In genomic region chr4:141426796-141427745, GRCm38 (mm10) we compare ENCODE assay signal across 13 mouse cellular contexts. TPM values are rescaled to one million over a fixed set of nuclear protein-coding genes. Genes with fewer than 3 reads are reported as not detected.
DNase-seq lines count a peak whose midpoint lies in the region; ATAC-seq lines count a peak whose summit lies in the region.
"Had no signal": no experiment of that assay in that cellular context is flagged by ENCODE, and none has a peak within 500 bp of the region (broad histone marks: within the 10 kb centered on the region; RNA-seq: fewer than 3 reads in every experiment).

No protein-coding gene starts in this region.

- peak overlapping the region; percentile 99 for H3K27ac ChIP-seq in heart, embryonic 12.5 days (ENCODE audit: poor library complexity, severe bottlenecking)
- H3K27ac ChIP-seq in midbrain, embryonic 16.5 days (ENCODE audit: low read length), result no peak overlapping the region
- no peak overlapping the region for H3K27ac ChIP-seq in midbrain, embryonic 11.5 days (ENCODE audit: low read depth, low read length)
- peak overlapping the region; percentile 36; the same call in 1 of the 2 replicates for H3K27ac ChIP-seq in stomach, embryonic 16.5 days (ENCODE audit: low read length)
- no peak overlapping the region for H3K27ac ChIP-seq in midbrain, embryonic 15.5 days
- H3K27ac ChIP-seq: neural tube, embryonic 12.5 days had no signal

- H3K4me1 ChIP-seq in heart, embryonic 12.5 days (replicated peaks), result peaks cover 32% of the 10 kb centered on the region
- peaks cover 11% of the 10 kb centered on the region for H3K4me1 ChIP-seq in midbrain, embryonic 16.5 days (ENCODE audit: control insufficient read depth, insufficient read depth, low read length)
- 0 out of 2 replicates have a peak, but pooled peaks cover 5% of the 10 kb centered on the region for H3K4me1 ChIP-seq in midbrain, embryonic 11.5 days (ENCODE audit: control insufficient read depth, insufficient read depth, low read length)
- H3K4me1 ChIP-seq in stomach, embryonic 16.5 days (ENCODE audit: control insufficient read depth, insufficient read depth, low read length), result peaks cover 18% of the 10 kb centered on the region
- H3K4me1 ChIP-seq in midbrain, embryonic 15.5 days, result peaks cover 16% of the 10 kb centered on the region

- H3K27me3 ChIP-seq in heart, embryonic 12.5 days (replicated peaks), result no peaks in the 10 kb centered on the region
- H3K27me3 ChIP-seq in midbrain, embryonic 16.5 days (ENCODE audit: control insufficient read depth, insufficient read depth, low read depth, low read length), result peaks cover 3% of the 10 kb centered on the region; the same call in 1 of the 2 replicates
- H3K27me3 ChIP-seq in midbrain, embryonic 11.5 days (ENCODE audit: control insufficient read depth, insufficient read depth, low read length), result peaks cover 6% of the 10 kb centered on the region
- no peaks in the 10 kb centered on the region for H3K27me3 ChIP-seq in stomach, embryonic 16.5 days (ENCODE audit: control insufficient read depth, insufficient read depth, low read length)
- H3K27me3 ChIP-seq in midbrain, embryonic 15.5 days (replicated peaks), result no peaks in the 10 kb centered on the region

- H3K9me3 ChIP-seq in heart, embryonic 12.5 days (replicated peaks), result no peaks in the 10 kb centered on the region
- no peaks in the 10 kb centered on the region for H3K9me3 ChIP-seq in midbrain, embryonic 16.5 days (replicated peaks; ENCODE audit: control insufficient read depth, low read length, poor library complexity, severe bottlenecking)
- no peaks in the 10 kb centered on the region for H3K9me3 ChIP-seq in midbrain, embryonic 11.5 days (ENCODE audit: control insufficient read depth, low read length)
- no peaks in the 10 kb centered on the region for H3K9me3 ChIP-seq in stomach, embryonic 16.5 days (replicated peaks; ENCODE audit: control insufficient read depth, low read length)
- no peaks in the 10 kb centered on the region for H3K9me3 ChIP-seq in midbrain, embryonic 15.5 days
- H3K9me3 ChIP-seq: neural tube, embryonic 12.5 days had no signal

- 58% methylated on average over 10 of the region's 10 CpGs for WGBS in heart, embryonic 12.5 days
- WGBS in midbrain, embryonic 16.5 days, result 87% methylated on average over 10 of the region's 10 CpGs
- WGBS in midbrain, embryonic 11.5 days, result 79% methylated on average over 10 of the region's 10 CpGs
- 48% methylated on average over 10 of the region's 10 CpGs for WGBS in stomach, embryonic 16.5 days
- 82% methylated on average over 10 of the region's 10 CpGs for WGBS in midbrain, embryonic 15.5 days

- peaks cover 2% of the 10 kb centered on the region; the same call in 1 of the 2 replicates for H3K36me3 ChIP-seq in heart, embryonic 12.5 days
- no peaks in the 10 kb centered on the region for H3K36me3 ChIP-seq in midbrain, embryonic 16.5 days (ENCODE audit: control insufficient read depth, insufficient read depth, low read length)
- H3K36me3 ChIP-seq in midbrain, embryonic 11.5 days (ENCODE audit: control insufficient read depth, insufficient read depth, low read length), result no peaks in the 10 kb centered on the region
- no peaks in the 10 kb centered on the region for H3K36me3 ChIP-seq in stomach, embryonic 16.5 days (ENCODE audit: control insufficient read depth, insufficient read depth, low read length)
- H3K36me3 ChIP-seq in midbrain, embryonic 15.5 days (replicated peaks), result no peaks in the 10 kb centered on the region
- H3K36me3 ChIP-seq: neural tube, embryonic 12.5 days had no signal

- peak overlapping the region; percentile 57 for H3K4me3 ChIP-seq in heart, embryonic 12.5 days
- H3K4me3 ChIP-seq in midbrain, embryonic 16.5 days (ENCODE audit: low read depth, low read length), result no peak overlapping the region
- H3K4me3 ChIP-seq in midbrain, embryonic 11.5 days (ENCODE audit: low read depth, low read length), result no peak overlapping the region
- no peak overlapping the region for H3K4me3 ChIP-seq in stomach, embryonic 16.5 days (replicated peaks; ENCODE audit: low read length)
- no peak overlapping the region for H3K4me3 ChIP-seq in midbrain, embryonic 15.5 days

- intact Hi-C loops in heart, postnatal 14 days (cut with DNase I), result no loop called here

- ATAC-seq in heart, embryonic 12.5 days (ENCODE audit: insufficient number of reproducible peaks, low FRiP score), result no peak
- ATAC-seq in midbrain, embryonic 16.5 days, result no peak
- no peak for ATAC-seq in midbrain, embryonic 11.5 days (ENCODE audit: low FRiP score)
- ATAC-seq in stomach, embryonic 16.5 days (ENCODE audit: insufficient read depth, low FRiP score), result no peak
- ATAC-seq in midbrain, embryonic 15.5 days (replicated peaks), result no peak

- peak overlapping the region; percentile 89 for H3K4me2 ChIP-seq in heart, embryonic 12.5 days
- peak overlapping the region; percentile 81; the same call in 1 of the 2 replicates for H3K4me2 ChIP-seq in midbrain, embryonic 16.5 days (ENCODE audit: low read length)
- H3K4me2 ChIP-seq in midbrain, embryonic 11.5 days, result no peak overlapping the region
- H3K4me2 ChIP-seq in stomach, embryonic 16.5 days (ENCODE audit: low read depth, low read length), result no peak overlapping the region
- H3K4me2 ChIP-seq in midbrain, embryonic 15.5 days, result no peak overlapping the region

- peak overlapping the region; percentile 87 for H3K9ac ChIP-seq in heart, embryonic 12.5 days
- no peak overlapping the region for H3K9ac ChIP-seq in midbrain, embryonic 16.5 days (ENCODE audit: low read depth, low read length)
- H3K9ac ChIP-seq in midbrain, embryonic 11.5 days (ENCODE audit: low read length), result no peak overlapping the region
- H3K9ac ChIP-seq in stomach, embryonic 16.5 days (ENCODE audit: low read length), result no peak overlapping the region
- no peak overlapping the region for H3K9ac ChIP-seq in midbrain, embryonic 15.5 days

- no peak for DNase-seq in heart, postnatal 14 days
- no peak for DNase-seq in midbrain, embryonic 11.5 days (ENCODE audit: low spot score, missing footprints)
- DNase-seq in fibroblast of lung, adult 2 months (ENCODE audit: low read depth), result peak; percentile 62
- no peak for DNase-seq in layer of hippocampus, postnatal 25 days (ENCODE audit: extremely low spot score in 1 of 2, low spot score in 1 of 2)
- DNase-seq: cerebellum, adult 11-12 months; thymus, adult 2 months had no signal

RNA-seq across cellular contexts. Expression of gene Hspb7, which starts 6.5 kb away (rescaled TPM):
- 186 and 208 TPM in 2 replicates for polyA plus RNA-seq in heart, embryonic 12.5 days (2016; fragmentation: Nextera tagmentation; extraction: Ambion mirVana)
- total RNA-seq in heart, postnatal 14 days (2021), result 100 to 1,000 TPM; 760 to 902 TPM
- not detected in 2 replicates for polyA plus RNA-seq in midbrain, embryonic 16.5 days (2015; fragmentation: Nextera tagmentation; extraction: Ambion mirVana)
- not detected in 2 replicates for polyA plus RNA-seq in midbrain, embryonic 11.5 days (2014; fragmentation: Nextera tagmentation; extraction: Ambion mirVana)
- 5.6 and 5.8 TPM in 2 replicates for polyA plus RNA-seq in stomach, embryonic 16.5 days (2015; fragmentation: Nextera tagmentation; extraction: Ambion mirVana)
- polyA plus RNA-seq in midbrain, embryonic 15.5 days (2015; fragmentation: Nextera tagmentation; extraction: Ambion mirVana), result 0.14 TPM in 1 of 2 replicates, not detected in the other
- not detected for total RNA-seq in layer of hippocampus, postnatal 25 days (2021)
- polyA plus RNA-seq: neural tube, embryonic 12.5 days had no signal

RNA-seq across cellular contexts. Expression of gene Srarp, which starts 8.8 kb away (rescaled TPM):
- polyA plus RNA-seq in heart, embryonic 12.5 days (2016; fragmentation: Nextera tagmentation; extraction: Ambion mirVana), result not detected in 2 replicates
- under 1 TPM; 0.34 to 0.43 TPM for total RNA-seq in heart, postnatal 14 days (2021)
- 0.62 TPM in 1 of 2 replicates, not detected in the other for polyA plus RNA-seq in midbrain, embryonic 16.5 days (2015; fragmentation: Nextera tagmentation; extraction: Ambion mirVana)
- not detected in 2 replicates for polyA plus RNA-seq in midbrain, embryonic 11.5 days (2014; fragmentation: Nextera tagmentation; extraction: Ambion mirVana)
- not detected in 2 replicates for polyA plus RNA-seq in stomach, embryonic 16.5 days (2015; fragmentation: Nextera tagmentation; extraction: Ambion mirVana)
- 0.32 and 0.50 TPM in 2 replicates for polyA plus RNA-seq in midbrain, embryonic 15.5 days (2015; fragmentation: Nextera tagmentation; extraction: Ambion mirVana)
- total RNA-seq in layer of hippocampus, postnatal 25 days (2021), result 1 to 10 TPM; 3.5 to 4.7 TPM
- polyA plus RNA-seq: embryonic facial prominence, embryonic 11.5 days; limb, embryonic 11.5 days; neural tube, embryonic 12.5 days had no signal

RNA-seq across cellular contexts. Expression of gene Clcnkb, which starts 11.3 kb away (rescaled TPM):
- polyA plus RNA-seq in heart, embryonic 12.5 days (2016; fragmentation: Nextera tagmentation; extraction: Ambion mirVana), result 0.78 and 1.2 TPM in 2 replicates
- total RNA-seq in heart, postnatal 14 days (2021), result 1 to 10 TPM in 1 of 2 experiments, under 1 TPM in 1; 0.83 to 1.5 TPM
- not detected in 2 replicates for polyA plus RNA-seq in midbrain, embryonic 16.5 days (2015; fragmentation: Nextera tagmentation; extraction: Ambion mirVana)
- not detected in 2 replicates for polyA plus RNA-seq in midbrain, embryonic 11.5 days (2014; fragmentation: Nextera tagmentation; extraction: Ambion mirVana)
- not detected in 2 replicates for polyA plus RNA-seq in stomach, embryonic 16.5 days (2015; fragmentation: Nextera tagmentation; extraction: Ambion mirVana)
- polyA plus RNA-seq in midbrain, embryonic 15.5 days (2015; fragmentation: Nextera tagmentation; extraction: Ambion mirVana), result not detected in 2 replicates
- total RNA-seq in layer of hippocampus, postnatal 25 days (2021), result not detected
- polyA plus RNA-seq: embryonic facial prominence, embryonic 11.5 days; limb, embryonic 11.5 days; neural tube, embryonic 12.5 days had no signal

RNA-seq across cellular contexts. Expression of gene Zbtb17, which starts 17.4 kb away (rescaled TPM):
- 24.9 and 25.3 TPM in 2 replicates for polyA plus RNA-seq in heart, embryonic 12.5 days (2016; fragmentation: Nextera tagmentation; extraction: Ambion mirVana)
- total RNA-seq in heart, postnatal 14 days (2021), result 10 to 100 TPM; 20.8 to 21.2 TPM
- 42.7 and 48.2 TPM in 2 replicates for polyA plus RNA-seq in midbrain, embryonic 16.5 days (2015; fragmentation: Nextera tagmentation; extraction: Ambion mirVana)
- polyA plus RNA-seq in midbrain, embryonic 11.5 days (2014; fragmentation: Nextera tagmentation; extraction: Ambion mirVana), result 37.4 and 40.6 TPM in 2 replicates
- polyA plus RNA-seq in stomach, embryonic 16.5 days (2015; fragmentation: Nextera tagmentation; extraction: Ambion mirVana), result 31.8 and 35.6 TPM in 2 replicates
- 49.4 and 49.7 TPM in 2 replicates for polyA plus RNA-seq in midbrain, embryonic 15.5 days (2015; fragmentation: Nextera tagmentation; extraction: Ambion mirVana)
- total RNA-seq in layer of hippocampus, postnatal 25 days (2021), result 10 to 100 TPM; 32.2 to 33.6 TPM

RNA-seq across cellular contexts. Expression of gene Clcnka, which starts 28.5 kb away (rescaled TPM):
- 0.06 and 0.15 TPM in 2 replicates for polyA plus RNA-seq in heart, embryonic 12.5 days (2016; fragmentation: Nextera tagmentation; extraction: Ambion mirVana)
- not detected for total RNA-seq in heart, postnatal 14 days (2021)
- polyA plus RNA-seq in midbrain, embryonic 16.5 days (2015; fragmentation: Nextera tagmentation; extraction: Ambion mirVana), result 0.19 TPM in 1 of 2 replicates, not detected in the other
- polyA plus RNA-seq in midbrain, embryonic 11.5 days (2014; fragmentation: Nextera tagmentation; extraction: Ambion mirVana), result not detected in 2 replicates
- 0.17 TPM in 1 of 2 replicates, not detected in the other for polyA plus RNA-seq in stomach, embryonic 16.5 days (2015; fragmentation: Nextera tagmentation; extraction: Ambion mirVana)
- 0.06 TPM in 1 of 2 replicates, not detected in the other for polyA plus RNA-seq in midbrain, embryonic 15.5 days (2015; fragmentation: Nextera tagmentation; extraction: Ambion mirVana)
- under 1 TPM in 1 of 2 experiments, not detected in 1; 0.23 TPM for total RNA-seq in layer of hippocampus, postnatal 25 days (2021)
- polyA plus RNA-seq: neural tube, embryonic 12.5 days had no signal

Comparison
In these comparisons a context has a peak if more than half of its experiments do, and no peak if none do; other contexts are left out.
1. H3K4me2 ChIP-seq: peak in heart, embryonic 12.5 days (single experiment) and midbrain, embryonic 16.5 days (single experiment); none in midbrain, embryonic 11.5 days (single experiment), stomach, embryonic 16.5 days (single experiment) and midbrain, embryonic 15.5 days (single experiment).
2. H3K27ac ChIP-seq: peak in heart, embryonic 12.5 days (single experiment) and stomach, embryonic 16.5 days (single experiment); none in midbrain, embryonic 16.5 days (single experiment), midbrain, embryonic 11.5 days (single experiment) and midbrain, embryonic 15.5 days (single experiment).
3. RNA of gene Hspb7, which starts 6.5 kb away (polyA plus RNA-seq): 186 to 208 TPM in heart, embryonic 12.5 days; 5.6 to 5.8 TPM in stomach, embryonic 16.5 days, 0.14 TPM in midbrain, embryonic 15.5 days, not detected in midbrain, embryonic 16.5 days and not detected in midbrain, embryonic 11.5 days; every median in the first group is over 10 times any median in the second.